In the genomic region with DNA sequence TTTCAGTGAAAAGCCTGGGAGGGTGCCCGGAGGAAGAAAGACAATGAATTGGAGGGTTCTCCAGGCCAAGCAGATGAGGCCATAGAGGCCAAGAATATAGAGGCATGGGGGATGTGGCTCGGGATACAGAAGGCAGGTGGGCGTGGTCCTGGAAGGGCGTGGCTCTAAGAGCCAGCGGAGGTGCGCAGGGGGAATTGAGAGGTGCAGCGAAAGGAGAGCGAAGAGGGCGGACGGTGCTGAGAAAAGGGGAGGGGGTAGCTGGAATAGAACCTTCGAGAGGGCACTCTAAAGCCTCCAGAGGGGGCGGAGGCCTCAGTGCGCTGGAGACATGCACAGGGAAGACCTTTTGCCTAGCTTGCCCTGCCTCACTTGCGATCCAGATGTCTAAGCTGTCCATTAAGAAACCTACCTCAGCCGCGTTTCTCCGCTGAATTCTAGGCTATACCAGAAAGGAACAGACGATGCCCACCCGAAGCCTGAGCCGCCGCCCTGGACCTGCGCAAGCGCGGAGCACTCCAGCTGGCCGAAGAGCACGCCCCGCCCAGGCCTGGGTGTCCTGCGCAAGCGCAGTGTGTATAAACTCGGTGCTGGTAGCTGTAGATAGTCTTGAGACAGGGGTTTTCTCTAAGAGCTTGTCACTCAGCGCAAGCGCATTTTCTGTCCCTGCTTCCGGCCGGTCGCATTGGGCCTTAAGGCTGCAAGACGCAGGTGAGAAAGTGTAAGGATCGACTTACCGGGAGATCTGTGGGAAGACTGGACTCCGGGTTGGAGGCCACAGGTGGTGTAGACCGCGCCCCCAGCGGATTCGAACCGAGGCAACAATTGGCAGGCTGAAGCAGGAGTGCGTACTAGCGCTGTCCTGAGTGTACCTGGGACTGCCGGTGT, we compare ENCODE assay signal across 2 mouse cellular contexts.
TF ChIP-seq lines count a peak whose summit lies in the region.

Prmt2 (minus strand) TSS at position 525 of the 885 bp plus-strand sequence.

TF ChIP-seq in C2C12, 6 proteins besides CTCF, POLR2A, EP300 and RAD21 (continued from another document):
- no peak for TF ChIP-seq USF1 (IDR thresholded peaks at IDR 0.05; ENCODE audit: low read depth)

TF ChIP-seq in myocyte, 11 proteins besides CTCF, POLR2A, EP300 and RAD21 (continued from another document):
- TF ChIP-seq MYOG (IDR thresholded peaks at IDR 0.05; ENCODE audit: control insufficient read depth in 1 of 3, insufficient read depth in 1 of 3, insufficient read length in 2 of 3, low read depth in 2 of 3), result peak in 1 of 3 experiments; percentile 19
- no peak for TF ChIP-seq TCF3 (IDR thresholded peaks at IDR 0.05; ENCODE audit: insufficient read length, low read depth)
- peak; percentile 88 for TF ChIP-seq POLR2AphosphoS2 (IDR thresholded peaks at IDR 0.05; ENCODE audit: insufficient read length, low read depth)
- no peak for TF ChIP-seq CEBPB (IDR thresholded peaks at IDR 0.05; ENCODE audit: insufficient read depth, poor library complexity, severe bottlenecking)
- no peak for TF ChIP-seq USF1 (IDR thresholded peaks at IDR 0.05; ENCODE audit: low read depth)
